Mouse (Mus musculus) induced T-regulatory cell, adult 2 months (primary cell): ENCODE results near the gene Pin1rt1.

Experiments
- DNase-seq: peaks from one replicate; pipeline ENCODE4 v3.0.0-alpha.2; 2012; ENCODE audit warnings: low read depth

Pin1rt1 gene

GRCm38 (mm10) chr2:104711585-104712485, 4.3 kb downstream of the Pin1rt1 start, which contains the start of gene Tcp11l1:
Tcp11l1 (minus strand) TSS chr2:104712169.
- peak; percentile 14 for DNase-seq

DNA sequence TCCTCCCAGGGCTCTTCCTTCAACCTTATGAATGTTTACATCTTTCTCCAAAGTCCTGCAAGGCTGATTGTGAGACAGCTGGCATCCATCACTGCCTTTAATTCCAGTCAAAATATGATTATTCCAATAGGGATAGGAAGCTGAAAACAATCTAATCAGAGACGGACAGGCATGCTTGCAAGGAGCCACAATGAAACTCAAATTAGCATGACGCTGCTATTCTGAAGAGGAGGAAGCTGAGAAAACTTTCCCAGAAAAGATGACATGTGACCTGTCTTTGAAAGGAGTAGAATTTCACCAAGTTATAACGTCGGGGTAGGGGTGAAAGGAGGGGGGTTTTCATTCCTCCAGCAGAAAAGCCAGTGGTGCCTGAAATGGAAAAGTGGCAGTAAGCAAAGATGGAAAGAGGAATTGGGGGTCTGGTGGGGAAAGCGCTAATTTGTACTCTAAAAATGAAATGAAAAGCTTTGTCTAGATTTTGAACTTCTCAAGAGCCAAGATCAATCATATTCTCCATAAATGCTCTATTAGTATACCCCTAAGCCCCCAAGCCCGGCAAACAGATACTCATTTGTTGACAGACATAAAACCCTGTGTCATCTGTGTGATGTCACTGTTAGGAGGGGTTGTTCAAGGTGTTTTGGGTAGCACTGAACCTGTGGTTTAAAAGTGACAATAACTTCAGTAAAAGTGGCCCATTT, 5.4 kb downstream of the Pin1rt1 start:
- no peak for DNase-seq

GRCm38 (mm10) chr2:104709786-104710337, 6.3 kb downstream of the Pin1rt1 start:
- no peak for DNase-seq

- no peak for DNase-seq
Observed at GRCm38 (mm10) chr2:104704355-104704754, 11.8 kb downstream of the Pin1rt1 start.

GRCm38 (mm10) chr2:104703158-104703557, 13.0 kb downstream of the Pin1rt1 start:
- DNase-seq, result no peak

DNA sequence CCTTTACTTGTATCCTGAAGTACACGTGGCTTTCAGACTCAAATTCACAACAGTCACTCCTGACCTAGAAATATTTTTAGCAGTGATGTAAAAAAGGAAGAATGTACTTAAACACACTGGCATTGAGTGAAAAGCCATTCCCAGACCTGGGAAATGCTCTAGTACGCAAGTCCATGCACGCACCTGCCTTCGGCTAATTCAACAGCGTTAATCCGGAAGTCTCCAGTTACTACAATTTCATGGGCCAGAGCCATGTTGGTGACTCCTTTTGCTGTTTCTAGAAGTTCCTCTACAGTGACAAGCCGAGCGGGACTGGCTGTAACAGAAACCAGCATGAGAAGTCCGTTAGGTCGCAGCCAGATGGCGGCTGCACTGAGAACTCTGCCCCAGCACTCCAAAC, 16.5 kb downstream of the Pin1rt1 start:
- DNase-seq, result no peak

DNA sequence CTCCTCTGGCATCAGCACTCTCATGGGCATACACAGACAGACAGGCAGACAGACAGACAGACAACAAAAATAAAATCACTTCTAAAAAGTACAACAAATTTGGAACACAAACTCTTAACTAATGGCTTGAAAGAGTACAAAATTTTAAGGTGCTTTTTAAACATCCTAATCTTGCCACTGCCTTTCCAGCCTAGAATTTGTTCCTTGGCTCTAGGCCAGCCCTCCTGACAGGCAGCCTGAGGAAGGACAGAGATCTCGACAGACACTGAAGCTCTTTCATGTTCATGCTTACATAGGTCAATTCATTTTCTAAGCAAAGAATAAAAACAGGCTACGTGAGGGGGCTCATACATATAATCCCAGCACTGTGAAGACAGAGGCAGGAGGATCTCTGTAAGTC, 23.6 kb downstream of the Pin1rt1 start:
- no peak for DNase-seq

DNA sequence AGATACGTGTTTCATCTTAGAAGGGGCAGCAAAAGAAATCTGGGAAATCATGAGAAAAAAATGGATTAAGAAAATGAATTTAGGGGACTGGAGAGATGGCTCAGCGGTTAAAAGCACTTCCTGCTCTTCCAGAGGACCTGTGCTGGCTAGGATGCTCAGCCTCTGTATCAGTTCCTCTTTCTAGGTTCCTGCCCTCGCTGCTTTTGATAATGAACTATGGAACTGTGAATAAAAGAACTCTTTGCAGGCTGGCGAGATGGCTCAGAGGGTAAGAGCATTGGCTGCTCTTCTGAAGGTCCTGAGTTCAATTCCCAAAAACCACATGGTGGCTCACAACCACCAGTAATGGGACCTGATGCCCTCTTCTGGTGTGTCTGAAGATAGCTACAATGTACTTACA, 25.5 kb downstream of the Pin1rt1 start:
- DNase-seq, result no peak

- no peak for DNase-seq
Observed at GRCm38 (mm10) chr2:104688724-104689123, 27.5 kb downstream of the Pin1rt1 start.

DNA sequence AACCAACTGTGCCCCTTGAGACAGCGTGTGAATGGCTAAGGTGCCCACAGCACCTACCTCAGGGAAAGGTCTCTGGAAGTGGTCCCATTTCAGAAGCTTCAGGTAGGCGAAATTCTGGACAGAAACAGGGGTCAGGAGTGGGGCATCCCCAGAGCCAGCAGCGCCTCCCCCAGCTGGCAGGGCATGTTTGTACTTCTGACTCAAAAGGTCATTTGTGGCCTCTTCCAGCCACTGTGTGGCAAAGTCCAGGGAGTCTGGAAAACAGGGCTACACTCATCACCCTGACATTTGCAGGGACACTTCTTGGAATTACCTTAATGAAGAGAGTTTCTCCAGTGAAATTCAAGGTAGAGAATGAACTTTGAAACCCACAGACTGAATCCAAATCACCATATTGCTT, 27.9 kb downstream of the Pin1rt1 start:
- DNase-seq, result no peak

DNA sequence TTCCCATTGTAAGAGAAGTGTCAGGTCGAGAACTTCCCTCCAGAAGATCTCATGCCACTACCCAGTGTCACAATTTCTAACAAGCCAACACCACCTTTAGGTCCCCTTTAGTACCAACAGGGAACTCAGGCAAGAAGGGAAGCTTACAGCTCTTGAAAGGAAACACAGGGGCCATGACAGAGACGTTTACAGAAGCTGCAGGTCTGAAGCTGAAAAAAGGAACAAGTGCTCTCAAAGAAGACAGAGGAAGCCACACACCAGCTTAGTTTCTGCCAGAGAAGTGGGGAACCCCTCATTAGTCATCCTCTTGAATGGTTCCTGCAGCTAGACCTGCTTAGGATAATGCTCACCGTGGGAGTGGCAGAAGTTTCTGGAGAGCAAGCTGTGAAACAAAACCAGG, 28.9 kb downstream of the Pin1rt1 start:
- DNase-seq, result no peak

- peak; percentile 72 for DNase-seq
Observed at GRCm38 (mm10) chr2:104685418-104685817, 30.8 kb downstream of the Pin1rt1 start.

- no peak for DNase-seq
Observed at GRCm38 (mm10) chr2:104684771-104685170, 31.4 kb downstream of the Pin1rt1 start.

DNA sequence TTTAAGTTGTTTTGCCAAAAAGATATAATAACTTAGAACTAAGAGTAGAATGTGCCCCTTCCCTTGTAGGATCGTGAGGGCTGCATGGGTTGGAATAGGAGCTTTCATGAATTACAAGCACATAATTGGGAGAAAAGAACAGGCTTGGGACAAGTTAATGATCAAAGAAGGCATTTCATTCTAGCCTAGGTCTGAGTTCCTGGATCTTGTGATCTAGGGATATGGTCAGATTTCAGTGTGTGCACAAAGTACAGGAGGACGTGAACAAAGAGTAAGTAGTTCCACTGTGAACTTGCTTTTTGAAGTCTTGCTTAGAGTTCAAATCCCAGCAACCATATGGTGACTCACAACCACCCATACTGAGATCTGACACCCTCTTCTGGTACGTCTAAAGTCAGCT, 38.9 kb downstream of the Pin1rt1 start:
- DNase-seq, result no peak

DNA sequence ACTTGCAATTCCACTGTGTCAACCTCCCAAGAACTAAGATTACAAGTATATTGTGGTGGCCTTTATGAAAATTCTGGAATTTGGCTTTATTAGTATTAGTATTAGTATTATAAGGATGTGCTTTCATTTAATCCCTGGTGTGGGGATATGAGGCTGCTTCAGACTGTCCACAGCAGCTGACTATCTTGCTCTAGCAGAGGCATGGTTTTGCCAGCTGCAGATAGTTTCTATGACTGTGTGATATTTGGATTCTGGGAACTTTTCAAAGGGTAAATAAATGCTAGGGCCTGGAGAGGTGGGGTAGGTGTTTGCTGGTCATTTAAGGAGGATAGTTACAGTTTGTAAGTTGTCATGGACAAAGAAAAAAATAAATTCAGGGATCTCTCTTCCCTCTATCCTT, 44.5 kb downstream of the Pin1rt1 start:
- DNase-seq, result no peak

- DNase-seq, result peak; percentile 41
Observed at GRCm38 (mm10) chr2:104669122-104669804, 46.9 kb downstream of the Pin1rt1 start.
